Mouse (Mus musculus) regulatory T cell (primary cell): ENCODE data around the gene Atpif1.
"Not testable (repeated sequence)": the region's sequence is repeated elsewhere in the genome, so short reads cannot be mapped to it uniquely, and the experiment has no call there.

Experiments
- in situ Hi-C: fragments of 300-600 bp; cut with MboI, MseI; formaldehyde crosslinking; loops from one replicate; pipeline ENCODE4 v1.15.1; 2025; ENCODE audit warnings: high pct_unique_total_duplicates

Gene Atpif1

GRCm38 (mm10) chr4:132492178-132493060, 41.0 kb downstream of the Atpif1 start:
- in situ Hi-C loops = no loop called here

- in situ Hi-C loops = no loop called here
Observed at GRCm38 (mm10) chr4:132491748-132492147, 41.7 kb downstream of the Atpif1 start.

GRCm38 (mm10) chr4:132491057-132491456, 42.4 kb downstream of the Atpif1 start:
- in situ Hi-C loops = no loop called here

GRCm38 (mm10) chr4:132490273-132491010, 43.0 kb downstream of the Atpif1 start:
- in situ Hi-C loops = no loop called here

GRCm38 (mm10) chr4:132488976-132489375, 44.5 kb downstream of the Atpif1 start:
- in situ Hi-C loops = no loop called here

- in situ Hi-C loops = no loop called here
Observed at GRCm38 (mm10) chr4:132488521-132488920, 44.9 kb downstream of the Atpif1 start.

GRCm38 (mm10) chr4:132484820-132485219, 48.6 kb downstream of the Atpif1 start:
- in situ Hi-C loops = no loop called here

- in situ Hi-C loops = no loop called here
Observed at GRCm38 (mm10) chr4:132484231-132484630, 49.2 kb downstream of the Atpif1 start.

GRCm38 (mm10) chr4:132482956-132483608, 50.4 kb downstream of the Atpif1 start:
- in situ Hi-C loops = no loop called here

- in situ Hi-C loops = not testable (repeated sequence)
Observed at GRCm38 (mm10) chr4:132482104-132482503, 51.4 kb downstream of the Atpif1 start.
